Mouse (Mus musculus): ENCODE data around the gene Rufy3.

Rufy3 gene

GRCm38 (mm10) chr5:88564501-88565147 lies at the start of gene Rufy3:
Rufy3 (plus strand) TSS chr5:88565040.
- peak; percentile 63 for DNase-seq (ENCODE audit: low read depth, low spot score)

- peak; percentile 82 for DNase-seq (ENCODE audit: low read depth, low spot score)
These were observed 45.6 kb upstream of the Rufy3 start for GRCm38 (mm10) chr5:88519232-88519631.

- DNase-seq (ENCODE audit: low read depth, low spot score), result no peak
These were observed 37.2 kb upstream of the Rufy3 start, which contains the start of gene Jchain for GRCm38 (mm10) chr5:88527657-88528056. Jchain (minus strand) TSS chr5:88527891.

- no peak for DNase-seq (ENCODE audit: low read depth, low spot score)
These were observed 33.9 kb upstream of the Rufy3 start for GRCm38 (mm10) chr5:88530908-88531307.

- DNase-seq (ENCODE audit: low read depth, low spot score), result no peak
These were observed 30.1 kb upstream of the Rufy3 start for GRCm38 (mm10) chr5:88534697-88535096.

- no peak for DNase-seq (ENCODE audit: low read depth, low spot score)
These were observed 24.0 kb upstream of the Rufy3 start for GRCm38 (mm10) chr5:88540845-88541244.

- peak; percentile 84 for DNase-seq (ENCODE audit: low read depth, low spot score)
These were observed 22.1 kb upstream of the Rufy3 start for GRCm38 (mm10) chr5:88542651-88543282.

GRCm38 (mm10) chr5:88544411-88544810 lies 20.4 kb upstream of the Rufy3 start:
- DNase-seq (ENCODE audit: low read depth, low spot score), result peak; percentile 33

GRCm38 (mm10) chr5:88545536-88545935 lies 19.3 kb upstream of the Rufy3 start:
- no peak for DNase-seq (ENCODE audit: low read depth, low spot score)

GRCm38 (mm10) chr5:88553271-88554085 lies 11.4 kb upstream of the Rufy3 start:
- DNase-seq (ENCODE audit: low read depth, low spot score), result peak; percentile 25

GRCm38 (mm10) chr5:88554086-88554886 lies 10.6 kb upstream of the Rufy3 start, which contains the start of gene Utp3:
Utp3 (plus strand) TSS chr5:88554462.
- DNase-seq (ENCODE audit: low read depth, low spot score), result peak; percentile 99

- no peak for DNase-seq (ENCODE audit: low read depth, low spot score)
These were observed 5.8 kb upstream of the Rufy3 start for GRCm38 (mm10) chr5:88558991-88559390.

- DNase-seq (ENCODE audit: low read depth, low spot score), result no peak
These were observed 3.6 kb upstream of the Rufy3 start for GRCm38 (mm10) chr5:88561080-88561814.

GRCm38 (mm10) chr5:88562863-88563780 lies 1.7 kb upstream of the Rufy3 start:
- no peak for DNase-seq (ENCODE audit: low read depth, low spot score)

GRCm38 (mm10) chr5:88565148-88566033 lies 551 bp downstream of the Rufy3 start:
- DNase-seq (ENCODE audit: low read depth, low spot score), result peak; percentile 57

- DNase-seq (ENCODE audit: low read depth, low spot score), result peak; percentile 70
These were observed 1.4 kb downstream of the Rufy3 start for GRCm38 (mm10) chr5:88566034-88566841.

- no peak for DNase-seq (ENCODE audit: low read depth, low spot score)
These were observed 4.7 kb downstream of the Rufy3 start for GRCm38 (mm10) chr5:88569541-88569940.

GRCm38 (mm10) chr5:88574829-88575228 lies 10.0 kb downstream of the Rufy3 start:
- no peak for DNase-seq (ENCODE audit: low read depth, low spot score)
